Mouse (Mus musculus): ENCODE results near the gene Tmem198. TPM values are rescaled to one million over a fixed set of nuclear protein-coding genes. Genes with fewer than 3 reads are reported as not detected.

The Tmem198 gene
- total RNA-seq, 1 experiment, result 1.6 TPM

DNA sequence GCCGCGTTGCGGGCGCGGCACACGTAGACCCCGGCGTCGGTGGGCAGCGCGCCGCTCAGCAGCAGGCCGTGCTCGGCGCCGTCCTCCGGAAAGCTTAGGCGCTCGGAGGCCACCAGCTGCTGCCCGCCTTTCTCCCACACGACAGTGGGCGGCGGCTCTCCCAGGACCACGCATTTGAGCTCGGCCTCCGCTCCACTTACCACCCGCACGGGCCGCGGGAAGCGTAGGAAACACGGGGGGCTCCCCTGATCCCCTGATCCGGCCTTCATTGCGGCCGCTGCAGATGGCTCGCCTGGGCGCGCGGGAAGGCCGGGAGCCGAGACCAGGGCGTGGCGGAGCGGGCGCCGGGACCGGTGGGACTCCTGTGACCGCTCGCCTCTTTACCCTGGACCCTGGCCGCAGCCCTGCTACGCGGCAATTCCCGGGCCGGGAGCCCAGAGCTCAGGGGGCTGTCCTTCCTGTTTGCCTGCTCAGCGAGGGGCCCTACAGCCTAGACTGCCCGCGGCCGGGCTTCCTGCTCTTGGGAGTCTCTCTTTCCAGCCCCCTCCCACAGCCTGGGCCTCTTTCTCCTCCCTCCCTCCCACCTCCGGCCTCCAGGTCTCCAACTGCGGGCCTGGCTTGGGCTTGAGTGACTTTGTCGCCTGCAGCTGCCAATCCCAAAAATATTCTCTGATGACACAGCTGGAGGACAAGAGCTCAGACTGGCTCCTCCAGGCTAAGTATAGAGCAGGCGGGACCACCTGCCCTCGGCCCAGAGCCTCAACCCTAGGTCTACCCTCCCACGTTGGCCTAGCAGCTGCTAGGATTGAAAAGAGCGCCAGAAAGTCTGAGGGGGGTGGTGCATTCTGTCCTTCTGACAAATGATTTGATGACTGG lies 26.9 kb downstream of the Tmem198 start, which contains the start of gene Obsl1:
TSS of gene Obsl1 (minus strand) at position 497 of the 876 bp plus-strand sequence.
- in situ Hi-C loops (cut with MboI; ENCODE audit: low sequenced_read_pairs in 2 of 2, unreplicated experiment in 2 of 2), result no loop called here
- H3K4me1 ChIP-seq (ENCODE audit: control insufficient read depth in 2 of 2, insufficient read depth in 2 of 2, low read length in 2 of 2, poor library complexity in 1 of 2), result peaks cover 10 to 35% of the 10 kb centered on the region in 2 experiments

DNA sequence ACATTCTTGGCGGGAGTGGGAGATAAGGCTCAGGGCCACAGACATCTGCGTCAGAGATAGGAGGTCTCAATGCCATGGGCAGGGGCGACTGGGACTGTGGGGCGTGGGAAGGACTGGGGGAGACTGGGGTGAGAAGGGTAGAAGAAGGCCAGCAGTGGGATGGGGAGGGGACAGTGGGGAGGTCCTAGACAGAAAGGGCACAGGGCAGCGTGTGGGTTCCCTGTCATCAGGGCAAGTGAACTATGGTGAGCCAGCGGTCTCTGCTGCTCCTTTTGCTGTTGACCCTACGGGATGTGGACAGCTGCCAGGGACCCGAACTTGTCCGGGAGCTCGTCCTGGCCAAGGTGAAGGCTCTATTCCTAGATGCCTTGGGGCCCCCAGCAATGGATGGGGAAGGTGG lies 27.7 kb downstream of the Tmem198 start, which contains the start of gene Inha:
TSS of gene Inha (plus strand) at position 72 of the 400 bp plus-strand sequence.
- peak within 1 kb of the TSS; percentile 69 to 71 for H3K4me3 ChIP-seq (ENCODE audit: insufficient read depth in 1 of 2, low read depth in 1 of 2, low read length in 2 of 2, poor library complexity in 1 of 2, severe bottlenecking in 1 of 2)
- H3K4me1 ChIP-seq (ENCODE audit: control insufficient read depth in 2 of 2, insufficient read depth in 2 of 2, low read length in 2 of 2, poor library complexity in 1 of 2), result peaks cover 10 to 40% of the 10 kb centered on the region in 2 experiments
- TF ChIP-seq ZC3H11A (IDR thresholded peaks at IDR 0.05; ENCODE audit: borderline replicate concordance, low read depth, low read length), result no peak
- TF ChIP-seq MAFK (IDR thresholded peaks at IDR 0.05; ENCODE audit: insufficient read depth, low read depth, low read length), result no peak
- TF ChIP-seq HCFC1 (IDR thresholded peaks at IDR 0.05; ENCODE audit: borderline replicate concordance, insufficient read depth, low read length), result no peak
- TF ChIP-seq ZNF384 (IDR thresholded peaks at IDR 0.05; ENCODE audit: low read depth, low read length), result no peak
- no peak for TF ChIP-seq CHD2 (IDR thresholded peaks at IDR 0.05; ENCODE audit: low read depth, low read length)
- H3K9me3 ChIP-seq (ENCODE audit: control insufficient read depth, insufficient read depth, low read depth, low read length), result no peaks in the 10 kb centered on the region
- H3K36me3 ChIP-seq (ENCODE audit: control insufficient read depth, insufficient read depth, low read length, poor library complexity, severe bottlenecking), result peaks cover under 1% of the 10 kb centered on the region; the same call in 1 of the 2 replicates
- in situ Hi-C loops (cut with MboI; ENCODE audit: low sequenced_read_pairs in 2 of 2, unreplicated experiment in 2 of 2), result no loop called here
- no peak within 1 kb of the TSS for H3K27ac ChIP-seq (ENCODE audit: insufficient read depth, low read depth, low read length, poor library complexity, severe bottlenecking)
- DNase-seq (ENCODE audit: low read depth, low spot score), result no peak
- peak within 1 kb of the TSS; percentile 72 for H3K9ac ChIP-seq (ENCODE audit: insufficient read depth, low read depth, low read length, poor library complexity, severe bottlenecking)

More for the DNA sequence above, 26.9 kb downstream of the Tmem198 start, which contains the start of gene Obsl1:
- Histone ChIP-seq H3K4me3 (ENCODE audit: insufficient read depth in 1 of 2, low read depth in 1 of 2, low read length in 2 of 2, poor library complexity in 1 of 2, severe bottlenecking in 1 of 2) (peak within 1 kb of the TSS; percentile 69 to 71), H3K9ac (ENCODE audit: insufficient read depth, low read depth, low read length, poor library complexity, severe bottlenecking) (peak within 1 kb of the TSS; percentile 72), H3K9me3 (ENCODE audit: control insufficient read depth, insufficient read depth, low read depth, low read length) (no peaks in the 10 kb centered on the region), H3K27ac (ENCODE audit: insufficient read depth, low read depth, low read length, poor library complexity, severe bottlenecking) (no peak within 1 kb of the TSS), H3K36me3 (ENCODE audit: control insufficient read depth, insufficient read depth, low read length, poor library complexity, severe bottlenecking) (peaks cover 5% of the 10 kb centered on the region; the same call in 1 of the 2 replicates)
- no peak for DNase-seq (ENCODE audit: low read depth, low spot score)
- no peak for TF ChIP-seq ZC3H11A (IDR thresholded peaks at IDR 0.05; ENCODE audit: borderline replicate concordance, low read depth, low read length)
- no peak for TF ChIP-seq ZNF384 (IDR thresholded peaks at IDR 0.05; ENCODE audit: low read depth, low read length)
- TF ChIP-seq HCFC1 (IDR thresholded peaks at IDR 0.05; ENCODE audit: borderline replicate concordance, insufficient read depth, low read length), result no peak
- TF ChIP-seq CHD2 (IDR thresholded peaks at IDR 0.05; ENCODE audit: low read depth, low read length), result no peak
- TF ChIP-seq MAFK (IDR thresholded peaks at IDR 0.05; ENCODE audit: insufficient read depth, low read depth, low read length), result no peak

DNA sequence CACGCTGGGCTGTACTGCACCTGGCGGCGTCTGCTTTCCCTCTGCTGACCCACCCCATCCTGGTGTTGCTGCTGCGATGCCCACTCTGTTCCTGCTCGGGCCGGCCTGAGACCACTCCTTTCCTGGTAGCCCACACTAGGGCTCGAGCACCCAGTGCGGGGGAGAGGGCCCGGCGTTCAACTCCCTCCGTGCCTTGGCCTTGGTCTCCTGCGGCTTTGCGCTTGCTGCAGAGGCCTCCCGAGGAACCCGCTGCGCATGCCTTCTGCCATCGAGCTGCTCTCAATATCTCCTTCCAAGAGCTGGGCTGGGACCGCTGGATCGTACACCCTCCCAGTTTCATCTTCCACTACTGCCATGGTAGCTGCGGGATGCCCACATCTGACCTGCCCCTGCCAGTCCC lies 30.3 kb downstream of the Tmem198 start:
- no peak overlapping the region for H3K27ac ChIP-seq (ENCODE audit: insufficient read depth, low read depth, low read length, poor library complexity, severe bottlenecking)
- peaks cover 20 to 42% of the 10 kb centered on the region in 2 experiments for H3K4me1 ChIP-seq (ENCODE audit: control insufficient read depth in 2 of 2, insufficient read depth in 2 of 2, low read length in 2 of 2, poor library complexity in 1 of 2)
- no peaks in the 10 kb centered on the region for H3K36me3 ChIP-seq (ENCODE audit: control insufficient read depth, insufficient read depth, low read length, poor library complexity, severe bottlenecking)
- H3K9ac ChIP-seq (ENCODE audit: insufficient read depth, low read depth, low read length, poor library complexity, severe bottlenecking), result peak overlapping the region; percentile 69
- H3K9me3 ChIP-seq (ENCODE audit: control insufficient read depth, insufficient read depth, low read depth, low read length), result no peaks in the 10 kb centered on the region
- in situ Hi-C loops (cut with MboI; ENCODE audit: low sequenced_read_pairs in 2 of 2, unreplicated experiment in 2 of 2), result no loop called here
- no peak for DNase-seq (ENCODE audit: low read depth, low spot score)
- no peak for TF ChIP-seq ZNF384 (IDR thresholded peaks at IDR 0.05; ENCODE audit: low read depth, low read length)
- no peak for TF ChIP-seq MAFK (IDR thresholded peaks at IDR 0.05; ENCODE audit: insufficient read depth, low read depth, low read length)
- TF ChIP-seq CHD2 (IDR thresholded peaks at IDR 0.05; ENCODE audit: low read depth, low read length), result no peak
- TF ChIP-seq ZC3H11A (IDR thresholded peaks at IDR 0.05; ENCODE audit: borderline replicate concordance, low read depth, low read length), result no peak
- TF ChIP-seq HCFC1 (IDR thresholded peaks at IDR 0.05; ENCODE audit: borderline replicate concordance, insufficient read depth, low read length), result no peak
- peak overlapping the region; percentile 56 to 62 for H3K4me3 ChIP-seq (ENCODE audit: insufficient read depth in 1 of 2, low read depth in 1 of 2, low read length in 2 of 2, poor library complexity in 1 of 2, severe bottlenecking in 1 of 2)

DNA sequence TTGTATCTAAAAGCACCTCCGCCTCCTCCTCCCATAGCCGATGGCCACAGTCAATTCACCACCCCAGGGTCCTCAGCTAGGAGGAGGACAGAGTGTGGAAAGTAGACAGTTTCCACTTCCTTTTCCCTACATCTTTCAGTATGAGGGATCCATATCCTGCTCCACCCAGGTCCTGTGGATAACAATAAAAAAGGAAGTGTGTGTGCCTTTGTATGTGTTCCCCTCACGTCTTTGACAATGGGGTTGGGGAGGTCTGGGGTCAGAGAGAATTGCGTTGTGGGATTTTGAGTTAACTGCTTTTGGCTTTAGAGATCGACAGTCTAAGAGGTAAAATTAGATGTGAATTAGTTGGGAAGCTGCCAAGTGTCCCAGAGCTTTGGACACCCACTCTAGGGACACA lies 30.8 kb downstream of the Tmem198 start:
- in situ Hi-C loops (cut with MboI; ENCODE audit: low sequenced_read_pairs in 2 of 2, unreplicated experiment in 2 of 2), result no loop called here
- peaks cover 17 to 42% of the 10 kb centered on the region in 2 experiments for H3K4me1 ChIP-seq (ENCODE audit: control insufficient read depth in 2 of 2, insufficient read depth in 2 of 2, low read length in 2 of 2, poor library complexity in 1 of 2)
- H3K9me3 ChIP-seq (ENCODE audit: control insufficient read depth, insufficient read depth, low read depth, low read length), result no peaks in the 10 kb centered on the region
- no peak overlapping the region; the same call in 1 of the 2 replicates for H3K27ac ChIP-seq (ENCODE audit: insufficient read depth, low read depth, low read length, poor library complexity, severe bottlenecking)
- DNase-seq (ENCODE audit: low read depth, low spot score), result no peak
- no peak overlapping the region; the same call in 1 of the 2 replicates for H3K9ac ChIP-seq (ENCODE audit: insufficient read depth, low read depth, low read length, poor library complexity, severe bottlenecking)
- TF ChIP-seq CHD2 (IDR thresholded peaks at IDR 0.05; ENCODE audit: low read depth, low read length) (no peak), ZNF384 (IDR thresholded peaks at IDR 0.05; ENCODE audit: low read depth, low read length) (no peak)
- peak overlapping the region; percentile 56 to 62; a peak in 3 of 4 replicates for H3K4me3 ChIP-seq (ENCODE audit: insufficient read depth in 1 of 2, low read depth in 1 of 2, low read length in 2 of 2, poor library complexity in 1 of 2, severe bottlenecking in 1 of 2)
- no peaks in the 10 kb centered on the region for H3K36me3 ChIP-seq (ENCODE audit: control insufficient read depth, insufficient read depth, low read length, poor library complexity, severe bottlenecking)
